Mouse (Mus musculus): ENCODE results near the gene Ei24. TPM values are rescaled to one million over a fixed set of nuclear protein-coding genes. Genes with fewer than 3 reads are reported as not detected.

Ei24 gene
- polyA plus RNA-seq, 1 experiment from 2014 or later: 60.3 TPM

DNA sequence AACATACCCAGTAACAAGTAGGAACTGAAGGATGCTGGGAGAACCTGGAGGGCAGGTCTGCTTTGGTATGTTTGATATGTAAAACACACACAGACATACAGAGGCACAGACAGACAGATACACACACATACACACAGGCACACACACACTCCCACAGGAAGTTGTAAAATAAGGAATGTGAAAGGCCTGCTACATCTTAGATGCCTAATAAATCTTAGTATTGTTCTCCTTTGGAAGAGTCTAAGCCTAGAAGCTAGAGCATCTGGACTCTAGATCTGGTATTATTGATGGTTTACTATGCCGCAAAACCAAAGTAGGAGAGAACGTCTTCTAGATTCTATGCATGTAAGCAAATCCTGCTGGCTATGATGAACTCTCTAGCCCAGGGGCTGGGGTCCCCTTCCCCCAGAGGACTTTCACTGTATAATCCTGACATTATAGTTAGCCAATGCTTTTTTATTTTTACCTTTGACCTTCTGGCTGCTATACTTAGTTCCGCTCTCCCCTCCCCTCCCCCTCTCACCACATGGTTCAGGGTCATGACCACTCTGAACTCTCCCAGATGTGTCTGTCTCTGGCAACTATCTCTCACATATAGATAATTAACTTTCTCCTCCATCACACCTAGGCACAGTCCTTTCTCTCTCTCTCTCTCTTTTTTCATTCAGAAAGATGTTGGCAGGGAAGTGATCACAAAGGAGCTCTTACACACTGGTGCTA lies 8.2 kb upstream of the Ei24 start:
- no peak for TF ChIP-seq CTCF (IDR thresholded peaks at IDR 0.05; ENCODE audit: low read depth)
- no peaks in the 10 kb centered on the region for H3K27me3 ChIP-seq (ENCODE audit: insufficient read depth, low read length)
- H3K9ac ChIP-seq: no peak overlapping the region
- no peak for DNase-seq
- H3K27ac ChIP-seq (ENCODE audit: low read depth): no peak overlapping the region
- H3K4me1 ChIP-seq (ENCODE audit: insufficient read depth): no peaks in the 10 kb centered on the region
- ATAC-seq (ENCODE audit: insufficient read depth): no peak
- H3K9me3 ChIP-seq (ENCODE audit: low read depth, low read length): no peaks in the 10 kb centered on the region
- H3K4me2 ChIP-seq: no peak overlapping the region
- 78% methylated on average over 3 of the region's 3 CpGs for WGBS
- H3K36me3 ChIP-seq (ENCODE audit: insufficient read depth): no peaks in the 10 kb centered on the region
- no peak overlapping the region for H3K4me3 ChIP-seq (ENCODE audit: low read depth, low read length)

DNA sequence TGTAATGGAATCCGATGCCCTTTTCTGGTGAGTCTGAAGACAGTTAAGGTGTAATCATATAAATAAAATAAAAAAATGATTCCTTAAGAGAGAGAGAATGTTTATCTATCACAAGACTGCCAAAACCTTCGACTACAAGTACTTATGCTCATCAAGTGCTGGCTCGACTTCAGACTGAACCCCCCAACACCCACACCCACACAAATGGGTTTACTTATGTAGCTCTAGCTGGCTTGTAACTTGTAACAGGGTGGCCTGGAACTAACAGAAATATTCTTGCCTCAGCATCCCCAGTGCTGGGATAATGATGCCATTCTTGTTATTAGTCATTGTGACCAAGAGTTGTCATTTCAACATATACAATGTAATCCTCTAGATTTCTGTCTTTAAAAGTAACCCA lies 6.7 kb upstream of the Ei24 start:
- ATAC-seq (ENCODE audit: insufficient read depth): no peak
- Histone ChIP-seq H3K9me3 (ENCODE audit: low read depth, low read length) (no peaks in the 10 kb centered on the region), H3K36me3 (ENCODE audit: insufficient read depth) (no peaks in the 10 kb centered on the region), H3K27ac (ENCODE audit: low read depth) (no peak overlapping the region), H3K9ac (no peak overlapping the region), H3K27me3 (ENCODE audit: insufficient read depth, low read length) (no peaks in the 10 kb centered on the region), H3K4me2 (no peak overlapping the region), H3K4me1 (ENCODE audit: insufficient read depth) (no peaks in the 10 kb centered on the region), H3K4me3 (ENCODE audit: low read depth, low read length) (no peak overlapping the region)
- WGBS: 73% methylated on average over 3 of the region's 3 CpGs
- TF ChIP-seq CTCF (IDR thresholded peaks at IDR 0.05; ENCODE audit: low read depth): no peak
- DNase-seq: no peak

DNA sequence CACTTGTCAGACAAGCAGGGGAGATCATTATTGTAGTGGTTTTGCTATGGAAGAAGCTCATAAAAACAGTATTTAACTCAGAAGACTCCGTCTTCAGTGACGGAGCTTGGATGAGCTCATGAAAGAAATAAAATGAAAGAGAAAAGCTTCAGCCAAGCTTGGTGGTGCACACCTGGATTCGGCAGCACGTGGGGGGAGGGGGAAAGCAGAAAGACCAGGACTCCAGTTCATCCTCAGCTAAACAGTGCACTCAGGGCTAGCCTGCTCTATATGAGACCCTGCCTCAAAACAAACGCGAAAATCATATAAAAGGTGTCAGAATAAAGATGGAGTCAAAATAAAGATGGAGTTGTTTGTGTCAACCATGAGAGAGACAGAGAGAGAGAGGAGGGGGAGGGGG lies 6.2 kb upstream of the Ei24 start:
- no peaks in the 10 kb centered on the region for H3K4me1 ChIP-seq (ENCODE audit: insufficient read depth)
- DNase-seq (no peak), ATAC-seq (ENCODE audit: insufficient read depth) (no peak)
- H3K9ac ChIP-seq: no peak overlapping the region
- H3K4me2 ChIP-seq: no peak overlapping the region
- TF ChIP-seq CTCF (IDR thresholded peaks at IDR 0.05; ENCODE audit: low read depth): no peak
- H3K36me3 ChIP-seq (ENCODE audit: insufficient read depth): no peaks in the 10 kb centered on the region
- H3K9me3 ChIP-seq (ENCODE audit: low read depth, low read length): no peaks in the 10 kb centered on the region
- no peak overlapping the region for H3K27ac ChIP-seq (ENCODE audit: low read depth)
- H3K4me3 ChIP-seq (ENCODE audit: low read depth, low read length): no peak overlapping the region
- no peaks in the 10 kb centered on the region for H3K27me3 ChIP-seq (ENCODE audit: insufficient read depth, low read length)
- WGBS: 71% methylated on average over 6 of the region's 6 CpGs

DNA sequence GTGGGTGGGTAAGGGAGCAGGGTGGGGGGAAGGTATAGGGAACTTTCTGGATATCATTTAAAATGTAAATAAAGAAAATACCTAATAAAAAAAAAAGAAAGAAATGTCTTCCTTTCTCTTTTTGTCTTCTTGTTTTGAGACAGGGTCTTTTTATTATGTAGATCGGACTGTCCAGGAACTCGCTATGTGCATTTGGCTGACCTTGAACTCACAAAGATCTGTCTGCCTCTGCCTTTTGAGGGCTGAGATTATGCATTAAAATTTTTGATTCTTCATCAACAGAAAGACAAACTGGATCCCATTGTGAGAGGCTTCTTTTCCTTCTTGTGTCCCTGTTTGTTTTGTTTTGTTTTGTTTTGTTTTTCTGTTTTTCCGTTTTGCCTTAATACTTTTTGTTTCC lies 5.8 kb upstream of the Ei24 start:
- 82% methylated on average over 3 of the region's 3 CpGs for WGBS
- H3K4me1 ChIP-seq (ENCODE audit: insufficient read depth): no peaks in the 10 kb centered on the region
- H3K27me3 ChIP-seq (ENCODE audit: insufficient read depth, low read length): no peaks in the 10 kb centered on the region
- no peak for ATAC-seq (ENCODE audit: insufficient read depth)
- no peak for TF ChIP-seq CTCF (IDR thresholded peaks at IDR 0.05; ENCODE audit: low read depth)
- no peak overlapping the region for H3K4me3 ChIP-seq (ENCODE audit: low read depth, low read length)
- no peak for DNase-seq
- H3K4me2 ChIP-seq: no peak overlapping the region
- H3K9me3 ChIP-seq (ENCODE audit: low read depth, low read length): no peaks in the 10 kb centered on the region
- no peaks in the 10 kb centered on the region for H3K36me3 ChIP-seq (ENCODE audit: insufficient read depth)
- H3K9ac ChIP-seq: no peak overlapping the region
- no peak overlapping the region for H3K27ac ChIP-seq (ENCODE audit: low read depth)

DNA sequence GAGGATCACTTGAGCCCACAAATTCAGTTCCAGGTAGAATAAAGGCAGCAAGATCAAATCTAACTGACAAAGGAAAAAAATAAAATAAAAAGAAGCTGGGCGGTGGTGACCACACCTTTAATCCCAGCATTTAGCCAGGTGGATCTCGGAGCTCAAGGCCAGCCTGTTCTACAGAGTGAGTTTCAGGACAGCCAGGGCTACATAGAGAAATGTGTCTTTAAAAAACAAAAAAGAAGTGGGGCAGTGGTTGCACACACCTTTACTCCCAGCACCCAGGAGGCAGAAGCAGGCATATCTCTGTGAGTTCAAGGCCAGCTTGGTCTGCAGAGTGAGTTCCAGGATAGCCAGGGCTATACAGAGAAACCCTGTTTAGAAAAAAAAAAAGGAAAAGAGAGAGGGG lies 4.8 kb upstream of the Ei24 start:
- TF ChIP-seq CTCF (IDR thresholded peaks at IDR 0.05; ENCODE audit: low read depth): no peak
- Histone ChIP-seq H3K9ac (no peak overlapping the region), H3K4me2 (no peak overlapping the region), H3K27ac (ENCODE audit: low read depth) (no peak overlapping the region), H3K4me1 (ENCODE audit: insufficient read depth) (no peaks in the 10 kb centered on the region), H3K4me3 (ENCODE audit: low read depth, low read length) (no peak overlapping the region), H3K27me3 (ENCODE audit: insufficient read depth, low read length) (no peaks in the 10 kb centered on the region), H3K36me3 (ENCODE audit: insufficient read depth) (no peaks in the 10 kb centered on the region), H3K9me3 (ENCODE audit: low read depth, low read length) (no peaks in the 10 kb centered on the region)
- no peak for ATAC-seq (ENCODE audit: insufficient read depth)
- no peak for DNase-seq
- 75% methylated on average over 2 of the region's 2 CpGs for WGBS

DNA sequence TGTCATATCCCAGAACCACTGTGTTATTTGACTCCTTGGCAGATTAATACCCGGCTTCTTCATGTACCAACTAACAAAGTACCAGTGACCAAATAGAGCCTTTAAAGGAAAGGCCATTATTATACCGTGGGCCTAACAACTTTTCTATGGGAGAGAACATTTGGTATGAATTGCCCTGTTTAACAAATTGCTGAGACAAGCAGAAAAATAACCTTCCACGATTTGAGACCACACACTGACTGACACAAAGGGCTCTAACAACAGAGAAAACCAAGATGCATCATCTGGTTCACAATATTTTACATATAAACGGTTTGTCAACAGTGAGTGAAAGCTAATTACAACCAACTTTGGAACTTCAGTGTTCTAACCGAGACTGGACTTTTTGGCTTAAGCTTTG lies 969 bp downstream of the Ei24 start:
- peak overlapping the region; percentile 81 for H3K4me2 ChIP-seq
- no peak for TF ChIP-seq CTCF (IDR thresholded peaks at IDR 0.05; ENCODE audit: low read depth)
- no peak overlapping the region for H3K27ac ChIP-seq (ENCODE audit: low read depth)
- no peak for ATAC-seq (ENCODE audit: insufficient read depth)
- H3K27me3 ChIP-seq (ENCODE audit: insufficient read depth, low read length): no peaks in the 10 kb centered on the region
- H3K4me3 ChIP-seq (ENCODE audit: low read depth, low read length): peak overlapping the region; percentile 95
- no peaks in the 10 kb centered on the region for H3K4me1 ChIP-seq (ENCODE audit: insufficient read depth)
- peak; percentile 10 for DNase-seq
- H3K9ac ChIP-seq: peak overlapping the region; percentile 96
- no peaks in the 10 kb centered on the region for H3K9me3 ChIP-seq (ENCODE audit: low read depth, low read length)
- WGBS: 11% methylated on average over 5 of the region's 5 CpGs
- peaks cover 14% of the 10 kb centered on the region; the same call in 1 of the 2 replicates for H3K36me3 ChIP-seq (ENCODE audit: insufficient read depth)

DNA sequence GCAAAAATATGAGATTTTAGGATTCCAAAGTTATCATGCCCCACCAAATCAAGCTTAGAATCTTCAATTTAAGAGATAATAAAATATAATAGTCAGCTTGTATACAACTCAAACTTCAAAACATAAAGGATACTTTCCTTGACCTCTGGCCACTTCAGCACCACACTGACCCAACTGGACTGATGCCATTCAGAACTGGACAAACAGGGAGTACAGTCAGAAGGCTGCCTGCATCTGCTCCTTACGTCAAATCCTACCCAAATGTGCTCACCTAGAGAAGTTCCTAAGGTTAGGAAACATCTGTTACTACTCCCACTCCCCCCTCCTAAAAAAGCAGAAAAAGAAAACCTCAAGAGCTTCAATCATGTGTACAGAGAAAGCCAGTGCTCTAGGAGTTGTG lies 1.6 kb downstream of the Ei24 start:
- no peak for TF ChIP-seq CTCF (IDR thresholded peaks at IDR 0.05; ENCODE audit: low read depth)
- Histone ChIP-seq H3K9ac (no peak overlapping the region), H3K4me3 (ENCODE audit: low read depth, low read length) (no peak overlapping the region), H3K9me3 (ENCODE audit: low read depth, low read length) (no peaks in the 10 kb centered on the region), H3K27me3 (ENCODE audit: insufficient read depth, low read length) (no peaks in the 10 kb centered on the region), H3K4me2 (peak overlapping the region; percentile 81; the same call in 1 of the 2 replicates), H3K36me3 (ENCODE audit: insufficient read depth) (peaks cover 21% of the 10 kb centered on the region), H3K4me1 (ENCODE audit: insufficient read depth) (no peaks in the 10 kb centered on the region), H3K27ac (ENCODE audit: low read depth) (no peak overlapping the region)
- 70% methylated on average over 1 of the region's 1 CpGs for WGBS
- DNase-seq (no peak), ATAC-seq (ENCODE audit: insufficient read depth) (no peak)
